9 mouse cellular contexts compared by ENCODE assay signal in genomic region chr8:122938591-122938990, GRCm38 (mm10).
DNase-seq lines count a peak whose midpoint lies in the region; ATAC-seq lines count a peak whose summit lies in the region.
"Had no signal": no experiment of that assay in that cellular context is flagged by ENCODE, and none has a peak within 500 bp of the region (broad histone marks: within the 10 kb centered on the region; RNA-seq: fewer than 3 reads in every experiment).

No protein-coding gene starts in this region.

- H3K4me1 ChIP-seq in forebrain, embryonic 13.5 days = peaks cover 45% of the 10 kb centered on the region
- peaks cover 37% of the 10 kb centered on the region for H3K4me1 ChIP-seq in forebrain, embryonic 16.5 days (replicated peaks; ENCODE audit: control insufficient read depth, insufficient read depth, low read length)
- peaks cover 37% of the 10 kb centered on the region for H3K4me1 ChIP-seq in heart, embryonic 12.5 days (replicated peaks)
- H3K4me1 ChIP-seq in megakaryocyte, embryonic 14.5 days = peaks cover 99% of the 10 kb centered on the region

- no peak overlapping the region for H3K9ac ChIP-seq in forebrain, embryonic 13.5 days
- no peak overlapping the region for H3K9ac ChIP-seq in forebrain, embryonic 16.5 days (replicated peaks; ENCODE audit: low read depth, low read length)
- no peak overlapping the region for H3K9ac ChIP-seq in heart, embryonic 12.5 days
- H3K9ac ChIP-seq: neural tube, embryonic 12.5 days had no signal

- peak overlapping the region; percentile 65 for H3K27ac ChIP-seq in forebrain, embryonic 13.5 days
- H3K27ac ChIP-seq in forebrain, embryonic 16.5 days (ENCODE audit: low read length) = no peak overlapping the region
- no peak overlapping the region for H3K27ac ChIP-seq in heart, embryonic 12.5 days (ENCODE audit: poor library complexity, severe bottlenecking)
- H3K27ac ChIP-seq: neural tube, embryonic 12.5 days had no signal

- WGBS in forebrain, embryonic 13.5 days = 49% methylated on average over 4 of the region's 4 CpGs
- WGBS in forebrain, embryonic 16.5 days = 41% methylated on average over 4 of the region's 4 CpGs
- 18% methylated on average over 4 of the region's 4 CpGs for WGBS in heart, embryonic 12.5 days

- no peaks in the 10 kb centered on the region for H3K9me3 ChIP-seq in forebrain, embryonic 13.5 days (replicated peaks)
- no peaks in the 10 kb centered on the region for H3K9me3 ChIP-seq in forebrain, embryonic 16.5 days (ENCODE audit: control insufficient read depth, low read length)
- H3K9me3 ChIP-seq in heart, embryonic 12.5 days (replicated peaks) = no peaks in the 10 kb centered on the region
- H3K9me3 ChIP-seq in megakaryocyte, embryonic 14.5 days = no peaks in the 10 kb centered on the region
- H3K9me3 ChIP-seq: neural tube, embryonic 12.5 days had no signal

- no peak for ATAC-seq in forebrain, embryonic 13.5 days
- no peak for ATAC-seq in forebrain, embryonic 16.5 days
- ATAC-seq in heart, embryonic 12.5 days (ENCODE audit: insufficient number of reproducible peaks, low FRiP score) = peak; percentile 57; the same call in 1 of the 2 replicates

- DNase-seq in 416B (ENCODE audit: low read depth) = peak; percentile 75
- DNase-seq in left cerebral cortex, adult 11 months (ENCODE audit: low spot score) = no peak
- DNase-seq in cerebellum, postnatal 14 days = no peak
- no peak for DNase-seq in gastrocnemius, adult 18-20 months (ENCODE audit: low spot score)

- H3K4me2 ChIP-seq in forebrain, embryonic 13.5 days = no peak overlapping the region
- H3K4me2 ChIP-seq in forebrain, embryonic 16.5 days (ENCODE audit: low read length) = no peak overlapping the region
- no peak overlapping the region for H3K4me2 ChIP-seq in heart, embryonic 12.5 days
- H3K4me2 ChIP-seq: neural tube, embryonic 12.5 days had no signal

- no peak overlapping the region for H3K4me3 ChIP-seq in forebrain, embryonic 13.5 days
- H3K4me3 ChIP-seq in forebrain, embryonic 16.5 days (replicated peaks; ENCODE audit: low read length) = no peak overlapping the region
- no peak overlapping the region for H3K4me3 ChIP-seq in heart, embryonic 12.5 days
- H3K4me3 ChIP-seq in megakaryocyte, embryonic 14.5 days (replicated peaks) = peak overlapping the region; percentile 87
- H3K4me3 ChIP-seq: neural tube, embryonic 12.5 days had no signal

- no peaks in the 10 kb centered on the region for H3K27me3 ChIP-seq in forebrain, embryonic 13.5 days
- H3K27me3 ChIP-seq in forebrain, embryonic 16.5 days (replicated peaks; ENCODE audit: control insufficient read depth, insufficient read depth, low read length) = no peaks in the 10 kb centered on the region
- no peaks in the 10 kb centered on the region for H3K27me3 ChIP-seq in heart, embryonic 12.5 days (replicated peaks)
- H3K27me3 ChIP-seq in megakaryocyte, embryonic 14.5 days (replicated peaks) = no peaks in the 10 kb centered on the region
- H3K27me3 ChIP-seq: neural tube, embryonic 12.5 days had no signal

- H3K36me3 ChIP-seq in forebrain, embryonic 13.5 days (ENCODE audit: poor library complexity, severe bottlenecking) = no peaks in the 10 kb centered on the region
- no peaks in the 10 kb centered on the region for H3K36me3 ChIP-seq in forebrain, embryonic 16.5 days (ENCODE audit: control insufficient read depth, insufficient read depth)
- no peaks in the 10 kb centered on the region for H3K36me3 ChIP-seq in heart, embryonic 12.5 days
- H3K36me3 ChIP-seq in megakaryocyte, embryonic 14.5 days (replicated peaks; ENCODE audit: low read length) = peaks cover 31% of the 10 kb centered on the region
- H3K36me3 ChIP-seq: neural tube, embryonic 12.5 days had no signal
